Mouse (Mus musculus): ENCODE results near the gene Inha. TPM values are rescaled to one million over a fixed set of nuclear protein-coding genes. Genes with fewer than 3 reads are reported as not detected.

Inha gene
- polyA plus RNA-seq (2015; fragmentation: Nextera tagmentation; extraction: Ambion mirVana), result 68.0 and 193 TPM in 2 replicates

GRCm38 (mm10) chr1:75507006-75507405, at the start of gene Inha:
Gene Inha (plus strand): TSS chr1:75507077.

GRCm38 (mm10) chr1:75478916-75479634, 27.8 kb upstream of the Inha start, which contains the start of the genes Chpf and Tmem198:
Gene Chpf (minus strand): TSS chr1:75479307.
Gene Tmem198 (plus strand): TSS chr1:75479532.

GRCm38 (mm10) chr1:75505956-75506831, 683 bp upstream of the Inha start, which contains the start of gene Obsl1:
Gene Obsl1 (minus strand): TSS chr1:75506452.

GRCm38 (mm10) chr1:75521321-75522031, 14.6 kb downstream of the Inha start, which contains the start of gene Stk11ip:
Gene Stk11ip (plus strand): TSS chr1:75521529.

GRCm38 (mm10) chr1:75545965-75546956, 39.4 kb downstream of the Inha start, which contains the start of gene Slc4a3:
Gene Slc4a3 (plus strand): TSS chr1:75546266.

Other genes with a start within 250 kb of the Inha start
- 33.3 and 44.0 TPM in 2 replicates for gene Ptprn, start 242.6 kb upstream of the Inha start, polyA plus RNA-seq (2015; fragmentation: Nextera tagmentation; extraction: Ambion mirVana)
- 153 and 191 TPM in 2 replicates for gene Resp18, start 228.7 kb upstream of the Inha start, polyA plus RNA-seq (2015; fragmentation: Nextera tagmentation; extraction: Ambion mirVana)
- 133 and 170 TPM in 2 replicates for gene Dnpep, start 189.1 kb upstream of the Inha start, polyA plus RNA-seq (2015; fragmentation: Nextera tagmentation; extraction: Ambion mirVana)
- 22.3 and 29.9 TPM in 2 replicates for gene Des, start 146.7 kb upstream of the Inha start, polyA plus RNA-seq (2015; fragmentation: Nextera tagmentation; extraction: Ambion mirVana)
- gene Speg, start 131.8 kb upstream of the Inha start, polyA plus RNA-seq (2015; fragmentation: Nextera tagmentation; extraction: Ambion mirVana), result 37.1 and 42.3 TPM in 2 replicates
- gene Gmppa, start 71.1 kb upstream of the Inha start, polyA plus RNA-seq (2015; fragmentation: Nextera tagmentation; extraction: Ambion mirVana), result 68.1 and 95.9 TPM in 2 replicates
- 4.5 and 6.8 TPM in 2 replicates for gene Asic4, start 56.6 kb upstream of the Inha start, polyA plus RNA-seq (2015; fragmentation: Nextera tagmentation; extraction: Ambion mirVana)
- gene Chpf, start 27.8 kb upstream of the Inha start, polyA plus RNA-seq (2015; fragmentation: Nextera tagmentation; extraction: Ambion mirVana), result 45.8 and 51.6 TPM in 2 replicates
- 5.4 and 10.3 TPM in 2 replicates for gene Tmem198, start 27.5 kb upstream of the Inha start, polyA plus RNA-seq (2015; fragmentation: Nextera tagmentation; extraction: Ambion mirVana)
- gene Obsl1, start 625 bp upstream of the Inha start, polyA plus RNA-seq (2015; fragmentation: Nextera tagmentation; extraction: Ambion mirVana), result 58.6 and 64.4 TPM in 2 replicates
- gene Stk11ip, start 14.5 kb downstream of the Inha start, polyA plus RNA-seq (2015; fragmentation: Nextera tagmentation; extraction: Ambion mirVana), result 12.7 and 15.8 TPM in 2 replicates
- gene Slc4a3, start 39.2 kb downstream of the Inha start, polyA plus RNA-seq (2015; fragmentation: Nextera tagmentation; extraction: Ambion mirVana), result 23.0 and 46.6 TPM in 2 replicates

Measured in adrenal gland, postnatal 0 days (tissue).